Mouse (Mus musculus) olfactory bulb, adult 2 months (tissue): ENCODE data around the gene Mxi1. TPM values are rescaled to one million over a fixed set of nuclear protein-coding genes. Genes with fewer than 3 reads are reported as not detected.

ENCODE experiments used
- H3K27ac ChIP-seq: fragments of 200-500 bp; 2 replicates; pipeline ENCODE4 v1.5.1; 2012; ENCODE audit warnings: low read depth, low read length; ENCODE audit not compliant: insufficient read depth
- H3K4me1 ChIP-seq: fragments of 200-500 bp; 2 replicates; pipeline ENCODE4 v1.6.1; 2012; ENCODE audit warnings: low read length; ENCODE audit not compliant: control insufficient read depth, insufficient read depth
- H3K4me3 ChIP-seq: fragments of 200-500 bp; 2 replicates; pipeline ENCODE4 v1.5.1; 2012; ENCODE audit warnings: mild to moderate bottlenecking, low read depth, low read length, moderate library complexity; ENCODE audit not compliant: insufficient read depth
- CTCF ChIP-seq: fragments of 200-500 bp; IDR thresholded peaks from 2 replicates; pipeline ENCODE4 v1.5.1; 2012; ENCODE audit warnings: low read depth, mild to moderate bottlenecking, low read length, moderate library complexity; ENCODE audit not compliant: insufficient read depth
- POLR2A ChIP-seq: fragments of 200-500 bp; IDR thresholded peaks from 2 replicates; pipeline ENCODE4 v1.6.1; 2012; ENCODE audit warnings: mild to moderate bottlenecking, low read depth, low read length, moderate library complexity; ENCODE audit not compliant: insufficient read depth
- WGBS: fragments of 180-500 bp; shearing (Covaris S2); methylation state at CpG from one replicate; pipeline ENCODE4 v1.1.7; 2018; 5-methylcytosine and 5-hydroxymethylcytosine counted together
- polyA plus RNA-seq: library from polyadenylated mRNA; stranded (reverse); fragments of >200 nt; gene quantifications from 2 replicates; pipeline ENCODE4 v1.2.4, GENCODE M21; 2012; ENCODE audit warnings: low replicate concordance; ENCODE audit not compliant: missing spikeins, insufficient read depth, insufficient read length

Gene Mxi1
- polyA plus RNA-seq, 1 experiment, result not detected

GRCm38 (mm10) chr19:53329221-53329991 is 19.1 kb downstream of the Mxi1 start:
- TF ChIP-seq POLR2A (peak; percentile 29; the same call in 1 of the 2 replicates), CTCF (peak; percentile 75)
- Histone ChIP-seq H3K4me3 (peak overlapping the region; percentile 82), H3K27ac (peak overlapping the region; percentile 48), H3K4me1 (peaks cover 14% of the 10 kb centered on the region)
- under 1% methylated on average over 104 of the region's 106 CpGs for WGBS

- Histone ChIP-seq H3K4me3 (peak overlapping the region; percentile 82), H3K4me1 (peaks cover 14% of the 10 kb centered on the region), H3K27ac (peak overlapping the region; percentile 48)
- under 1% methylated on average over 29 of the region's 29 CpGs for WGBS
- TF ChIP-seq POLR2A (no peak), CTCF (no peak)
These were observed 19.7 kb downstream of the Mxi1 start for GRCm38 (mm10) chr19:53329992-53330381.

- TF ChIP-seq POLR2A (no peak), CTCF (no peak)
- 91% methylated on average over 21 of the region's 21 CpGs for WGBS
These were observed 21.7 kb downstream of the Mxi1 start for GRCm38 (mm10) chr19:53331882-53332500.

GRCm38 (mm10) chr19:53333730-53334129 is 23.4 kb downstream of the Mxi1 start:
- 39% methylated on average over 6 of the region's 6 CpGs for WGBS
- no peak overlapping the region for H3K4me3 ChIP-seq
- peaks cover 5% of the 10 kb centered on the region; the same call in 1 of the 2 replicates for H3K4me1 ChIP-seq
- H3K27ac ChIP-seq, result no peak overlapping the region
- no peak for TF ChIP-seq CTCF
- no peak for TF ChIP-seq POLR2A

More at GRCm38 (mm10) chr19:53331882-53332500, 21.7 kb downstream of the Mxi1 start:
- H3K27ac ChIP-seq, result no peak overlapping the region
- H3K4me1 ChIP-seq, result peaks cover 4% of the 10 kb centered on the region; the same call in 1 of the 2 replicates
- H3K4me3 ChIP-seq, result no peak overlapping the region

- no peak for TF ChIP-seq CTCF
- TF ChIP-seq POLR2A, result no peak
- WGBS, result 88% methylated on average over 9 of the region's 9 CpGs
- H3K27ac ChIP-seq, result no peak overlapping the region
- peaks cover 8% of the 10 kb centered on the region; the same call in 1 of the 2 replicates for H3K4me1 ChIP-seq
- H3K4me3 ChIP-seq, result no peak overlapping the region
These were observed 24.9 kb downstream of the Mxi1 start for GRCm38 (mm10) chr19:53335241-53335640.

GRCm38 (mm10) chr19:53340423-53340822 is 30.1 kb downstream of the Mxi1 start:
- H3K4me3 ChIP-seq, result no peak overlapping the region

GRCm38 (mm10) chr19:53343174-53343881 is 33.0 kb downstream of the Mxi1 start:
- Histone ChIP-seq H3K27ac (0 out of 2 replicates have a peak overlapping the region, but pooled peaks have one; percentile 12), H3K4me3 (no peak overlapping the region), H3K4me1 (peaks cover 22% of the 10 kb centered on the region)
- TF ChIP-seq CTCF, result no peak
- no peak for TF ChIP-seq POLR2A
- WGBS, result 76% methylated on average over 13 of the region's 13 CpGs

More at GRCm38 (mm10) chr19:53340423-53340822, 30.1 kb downstream of the Mxi1 start:
- WGBS, result 28% methylated on average over 6 of the region's 6 CpGs
- H3K4me1 ChIP-seq, result peaks cover 21% of the 10 kb centered on the region
- no peak overlapping the region for H3K27ac ChIP-seq
- TF ChIP-seq CTCF (no peak), POLR2A (no peak)

GRCm38 (mm10) chr19:53344062-53344461 is 33.7 kb downstream of the Mxi1 start:
- Histone ChIP-seq H3K4me3 (no peak overlapping the region), H3K4me1 (peaks cover 19% of the 10 kb centered on the region), H3K27ac (0 out of 2 replicates have a peak overlapping the region, but pooled peaks have one; percentile 12)
- TF ChIP-seq POLR2A (no peak), CTCF (no peak)
- WGBS, result 56% methylated on average over 16 of the region's 16 CpGs
